Mouse (Mus musculus): ENCODE measurements around the gene Golga7b.

GRCm38 (mm10) chr19:42290954-42291661 lies 43.7 kb downstream of the Golga7b start:
- TF ChIP-seq CTCF (IDR thresholded peaks at IDR 0.05; ENCODE audit: low read depth, low read length) (no peak), POLR2A (IDR thresholded peaks at IDR 0.05; ENCODE audit: insufficient read depth, low read length) (no peak)
